Mouse (Mus musculus): ENCODE measurements around the gene Mis18a. TPM values are rescaled to one million over a fixed set of nuclear protein-coding genes. Genes with fewer than 3 reads are reported as not detected.

Mis18a gene
- 9.0 and 10.1 TPM in 2 replicates for polyA plus RNA-seq (2012; rRNA removed; ENCODE audit: low replicate concordance)

DNA sequence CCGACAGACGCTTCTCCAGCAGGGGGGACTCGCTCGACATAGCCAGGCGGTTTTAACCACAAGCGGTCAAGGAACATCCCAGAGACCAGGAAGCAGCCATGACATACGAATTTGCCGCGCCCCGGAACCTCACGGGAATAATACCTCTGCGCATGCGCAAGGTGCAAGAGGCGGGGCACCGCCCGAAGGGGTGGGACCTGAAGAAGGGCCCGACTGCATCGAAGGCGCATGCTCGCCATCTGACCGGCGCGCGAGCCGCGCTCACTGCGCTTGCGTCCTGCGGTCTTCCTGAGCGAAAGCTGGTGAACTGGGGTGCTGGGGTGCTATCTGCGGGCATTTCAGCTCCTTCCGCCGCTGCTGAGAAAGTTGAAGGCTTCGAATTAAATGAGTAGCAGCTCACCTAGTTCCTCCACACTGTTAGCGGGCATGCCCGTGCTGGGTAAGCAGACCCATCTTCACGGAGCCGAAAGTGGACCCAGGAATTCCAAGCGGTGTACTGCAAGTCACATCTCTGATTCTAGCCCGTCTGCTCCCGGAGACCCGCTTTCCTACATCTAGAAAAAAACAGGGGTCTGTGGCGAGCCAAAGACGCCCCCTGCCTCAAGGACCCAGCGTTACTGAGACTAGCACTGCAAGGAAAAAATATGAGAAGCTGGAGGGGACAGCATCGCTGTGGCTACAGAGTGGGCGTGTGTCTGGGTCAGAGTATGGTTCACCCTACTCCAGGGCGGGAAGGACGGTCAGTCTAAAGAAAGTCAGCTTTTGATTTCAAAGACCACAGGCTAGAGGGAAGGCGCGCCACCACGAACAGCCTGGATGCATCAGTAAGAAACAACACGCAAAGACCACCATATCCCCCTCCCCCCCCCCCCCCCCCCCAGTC lies at the start of gene Mis18a:
Gene Mis18a, minus strand, starts transcription at position 172 of the 883 bp plus-strand sequence.

DNA sequence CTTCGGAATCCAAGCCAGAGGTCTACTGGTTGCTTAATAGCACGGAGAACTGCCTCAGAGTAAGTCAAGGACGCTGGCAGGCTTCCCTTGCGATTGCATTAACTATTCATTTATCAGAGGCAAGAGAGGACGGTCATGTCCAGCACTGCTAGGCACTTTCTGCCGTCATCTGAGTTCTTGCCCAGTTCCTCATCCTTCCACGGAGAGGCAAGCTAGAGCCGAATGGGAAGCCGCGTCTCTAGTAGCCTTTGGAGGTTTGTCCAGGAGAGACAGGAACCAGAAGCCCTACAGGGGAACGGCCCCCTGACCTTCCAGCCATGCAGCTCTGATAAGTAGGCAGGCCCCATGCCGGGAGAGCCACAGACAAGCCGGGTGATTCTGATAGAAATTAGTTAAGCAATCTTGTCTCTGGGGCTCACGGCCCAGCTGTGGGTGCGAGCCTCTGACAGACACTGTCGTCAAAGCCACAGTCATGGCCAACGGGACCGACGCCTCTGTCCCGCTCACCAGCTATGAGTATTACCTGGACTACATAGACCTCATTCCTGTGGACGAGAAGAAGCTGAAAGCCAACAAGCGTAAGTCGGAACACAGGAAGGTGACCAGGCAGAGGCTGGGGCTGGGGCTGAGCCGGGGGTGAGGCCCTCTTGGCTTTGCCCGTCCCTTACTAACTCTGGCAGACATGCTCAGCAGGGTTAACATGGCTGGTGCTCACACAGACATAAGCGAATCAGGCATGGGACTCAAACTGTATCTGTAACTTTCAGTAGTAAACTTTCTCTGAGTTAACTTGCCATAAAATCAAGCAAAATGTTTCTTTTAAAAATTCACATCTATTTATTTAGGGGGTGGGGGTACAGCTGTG lies 11.1 kb upstream of the Mis18a start, which contains the start of gene Mrap:
Gene Mrap, plus strand, starts transcription at position 116 of the 865 bp plus-strand sequence.

Other genes with a start within 250 kb of the Mis18a start
- gene Mrap, start 10.8 kb upstream of the Mis18a start, polyA plus RNA-seq (2012; rRNA removed; ENCODE audit: low replicate concordance) = 0.68 and 15.7 TPM in 2 replicates
- 0.96 and 1.9 TPM in 2 replicates for gene Urb1, start 83.0 kb upstream of the Mis18a start, polyA plus RNA-seq (2012; rRNA removed; ENCODE audit: low replicate concordance)
- gene Eva1c, start 99.3 kb upstream of the Mis18a start, polyA plus RNA-seq (2012; rRNA removed; ENCODE audit: low replicate concordance) = 0.38 and 1.4 TPM in 2 replicates
- gene Cfap298, start 207.7 kb upstream of the Mis18a start, polyA plus RNA-seq (2012; rRNA removed; ENCODE audit: low replicate concordance) = 21.6 and 27.4 TPM in 2 replicates

Measured in duodenum, adult 2 months (tissue).